Mouse (Mus musculus): ENCODE measurements at regions not wholly inside any gene's neighbourhood (a gene's known extent, or its start where the extent isn't known, plus 50 kb on each side); places are given as distances from the start of the nearest gene placed in this dataset.

- H3K9me3 ChIP-seq (replicated peaks; ENCODE audit: control insufficient read depth, low read length) = no peaks in the 10 kb centered on the region
- no peak for DNase-seq (ENCODE audit: low spot score)
- no peak overlapping the region for H3K4me3 ChIP-seq (ENCODE audit: low read depth, low read length)
- no peaks in the 10 kb centered on the region for H3K4me1 ChIP-seq (ENCODE audit: control insufficient read depth, insufficient read depth)
- TF ChIP-seq EP300 (IDR thresholded peaks at IDR 0.05; ENCODE audit: low read depth) = no peak
- no peak for TF ChIP-seq CTCF (IDR thresholded peaks at IDR 0.05; ENCODE audit: low read depth)
- ATAC-seq (ENCODE audit: insufficient read depth, low read depth) = no peak
- WGBS = 73% methylated on average over 1 of the region's 1 CpGs
- no peak overlapping the region for H3K27ac ChIP-seq (ENCODE audit: low read depth)
- H3K9ac ChIP-seq (replicated peaks; ENCODE audit: low read depth, low read length) = no peak overlapping the region
- H3K36me3 ChIP-seq (replicated peaks; ENCODE audit: control insufficient read depth, insufficient read depth, low read length) = no peaks in the 10 kb centered on the region
- no peaks in the 10 kb centered on the region for H3K27me3 ChIP-seq (ENCODE audit: control insufficient read depth, insufficient read depth, low read length)
- no peak overlapping the region for H3K4me2 ChIP-seq (ENCODE audit: low read depth, low read length)
Measured at GRCm38 (mm10) chr2:116402113-116402512, 336.5 kb upstream of the Meis2 start.

- H3K4me1 ChIP-seq (ENCODE audit: control insufficient read depth, insufficient read depth) = no peaks in the 10 kb centered on the region
- no peak overlapping the region for H3K4me2 ChIP-seq (ENCODE audit: low read depth, low read length)
- no peak overlapping the region for H3K4me3 ChIP-seq (ENCODE audit: low read depth, low read length)
- H3K9me3 ChIP-seq (replicated peaks; ENCODE audit: control insufficient read depth, low read length) = no peaks in the 10 kb centered on the region
- no peak for TF ChIP-seq EP300 (IDR thresholded peaks at IDR 0.05; ENCODE audit: low read depth)
- TF ChIP-seq CTCF (IDR thresholded peaks at IDR 0.05; ENCODE audit: low read depth) = no peak
- H3K36me3 ChIP-seq (replicated peaks; ENCODE audit: control insufficient read depth, insufficient read depth, low read length) = no peaks in the 10 kb centered on the region
- H3K27ac ChIP-seq (ENCODE audit: low read depth) = no peak overlapping the region
- DNase-seq (ENCODE audit: low spot score) (no peak), ATAC-seq (ENCODE audit: insufficient read depth, low read depth) (no peak)
- no peaks in the 10 kb centered on the region for H3K27me3 ChIP-seq (ENCODE audit: control insufficient read depth, insufficient read depth, low read length)
- H3K9ac ChIP-seq (replicated peaks; ENCODE audit: low read depth, low read length) = no peak overlapping the region
- WGBS = 58% methylated on average over 1 of the region's 1 CpGs
Measured at GRCm38 (mm10) chr2:116399966-116400365, 334.3 kb upstream of the Meis2 start.

- no peak overlapping the region for H3K4me2 ChIP-seq (ENCODE audit: low read depth, low read length)
- H3K36me3 ChIP-seq (replicated peaks; ENCODE audit: control insufficient read depth, insufficient read depth, low read length) = no peaks in the 10 kb centered on the region
- DNase-seq (ENCODE audit: low spot score) (no peak), ATAC-seq (ENCODE audit: insufficient read depth, low read depth) (no peak)
- 69% methylated on average over 3 of the region's 3 CpGs for WGBS
- no peak overlapping the region for H3K27ac ChIP-seq (ENCODE audit: low read depth)
- TF ChIP-seq CTCF (IDR thresholded peaks at IDR 0.05; ENCODE audit: low read depth) (no peak), EP300 (IDR thresholded peaks at IDR 0.05; ENCODE audit: low read depth) (no peak)
- no peaks in the 10 kb centered on the region for H3K4me1 ChIP-seq (ENCODE audit: control insufficient read depth, insufficient read depth)
- no peak overlapping the region for H3K9ac ChIP-seq (replicated peaks; ENCODE audit: low read depth, low read length)
- H3K4me3 ChIP-seq (ENCODE audit: low read depth, low read length) = no peak overlapping the region
- H3K9me3 ChIP-seq (replicated peaks; ENCODE audit: control insufficient read depth, low read length) = no peaks in the 10 kb centered on the region
- H3K27me3 ChIP-seq (ENCODE audit: control insufficient read depth, insufficient read depth, low read length) = no peaks in the 10 kb centered on the region
Measured at GRCm38 (mm10) chr2:116368811-116369210, 303.2 kb upstream of the Meis2 start.

- Histone ChIP-seq H3K36me3 (replicated peaks; ENCODE audit: control insufficient read depth, insufficient read depth, low read length) (no peaks in the 10 kb centered on the region), H3K4me3 (ENCODE audit: low read depth, low read length) (no peak overlapping the region), H3K27ac (ENCODE audit: low read depth) (no peak overlapping the region), H3K4me2 (ENCODE audit: low read depth, low read length) (no peak overlapping the region), H3K27me3 (ENCODE audit: control insufficient read depth, insufficient read depth, low read length) (no peaks in the 10 kb centered on the region), H3K9ac (replicated peaks; ENCODE audit: low read depth, low read length) (no peak overlapping the region), H3K9me3 (replicated peaks; ENCODE audit: control insufficient read depth, low read length) (no peaks in the 10 kb centered on the region), H3K4me1 (ENCODE audit: control insufficient read depth, insufficient read depth) (no peaks in the 10 kb centered on the region)
- WGBS = 71% methylated on average over 2 of the region's 2 CpGs
- TF ChIP-seq EP300 (IDR thresholded peaks at IDR 0.05; ENCODE audit: low read depth) (no peak), CTCF (IDR thresholded peaks at IDR 0.05; ENCODE audit: low read depth) (no peak)
- DNase-seq (ENCODE audit: low spot score) (no peak), ATAC-seq (ENCODE audit: insufficient read depth, low read depth) (no peak)
Measured at GRCm38 (mm10) chr2:116364136-116364535, 298.5 kb upstream of the Meis2 start.

GRCm38 (mm10) chr2:116358145-116358544, 292.5 kb upstream of the Meis2 start:
- Histone ChIP-seq H3K4me3 (ENCODE audit: low read depth, low read length) (no peak overlapping the region), H3K4me2 (ENCODE audit: low read depth, low read length) (no peak overlapping the region), H3K4me1 (ENCODE audit: control insufficient read depth, insufficient read depth) (no peaks in the 10 kb centered on the region), H3K27me3 (ENCODE audit: control insufficient read depth, insufficient read depth, low read length) (no peaks in the 10 kb centered on the region), H3K27ac (ENCODE audit: low read depth) (no peak overlapping the region), H3K36me3 (replicated peaks; ENCODE audit: control insufficient read depth, insufficient read depth, low read length) (no peaks in the 10 kb centered on the region), H3K9ac (replicated peaks; ENCODE audit: low read depth, low read length) (no peak overlapping the region), H3K9me3 (replicated peaks; ENCODE audit: control insufficient read depth, low read length) (no peaks in the 10 kb centered on the region)
- 61% methylated on average over 1 of the region's 1 CpGs for WGBS
- TF ChIP-seq EP300 (IDR thresholded peaks at IDR 0.05; ENCODE audit: low read depth) (no peak), CTCF (IDR thresholded peaks at IDR 0.05; ENCODE audit: low read depth) (no peak)
- no peak for ATAC-seq (ENCODE audit: insufficient read depth, low read depth)
- DNase-seq (ENCODE audit: low spot score) = no peak

- ATAC-seq (ENCODE audit: insufficient read depth, low read depth) = no peak
- no peaks in the 10 kb centered on the region for H3K4me1 ChIP-seq (ENCODE audit: control insufficient read depth, insufficient read depth)
- no peak for DNase-seq (ENCODE audit: low spot score)
- H3K27ac ChIP-seq (ENCODE audit: low read depth) = no peak overlapping the region
- no peaks in the 10 kb centered on the region for H3K36me3 ChIP-seq (replicated peaks; ENCODE audit: control insufficient read depth, insufficient read depth, low read length)
- H3K9ac ChIP-seq (replicated peaks; ENCODE audit: low read depth, low read length) = no peak overlapping the region
- TF ChIP-seq EP300 (IDR thresholded peaks at IDR 0.05; ENCODE audit: low read depth) = no peak
- no peak for TF ChIP-seq CTCF (IDR thresholded peaks at IDR 0.05; ENCODE audit: low read depth)
- no peaks in the 10 kb centered on the region for H3K9me3 ChIP-seq (replicated peaks; ENCODE audit: control insufficient read depth, low read length)
- H3K27me3 ChIP-seq (ENCODE audit: control insufficient read depth, insufficient read depth, low read length) = no peaks in the 10 kb centered on the region
- WGBS = 35% methylated on average over 1 of the region's 1 CpGs
- H3K4me2 ChIP-seq (ENCODE audit: low read depth, low read length) = no peak overlapping the region
- no peak overlapping the region for H3K4me3 ChIP-seq (ENCODE audit: low read depth, low read length)
Measured at GRCm38 (mm10) chr2:116348530-116348914, 282.9 kb upstream of the Meis2 start.

Data from heart, postnatal 0 days (tissue).